Mouse (Mus musculus) urinary bladder, postnatal 4 days (tissue): ENCODE measurements at regions not wholly inside any gene's neighbourhood (a gene's known extent, or its start where the extent isn't known, plus 50 kb on each side); places are given as distances from the start of the nearest gene placed in this dataset.

ENCODE experiments used
- DNase-seq, 2 experiments: peaks; one replicate each; pipeline ENCODE4 v3.0.0; 2021 to 2022; ENCODE audit warnings: low spot score in 2 of 2

DNA sequence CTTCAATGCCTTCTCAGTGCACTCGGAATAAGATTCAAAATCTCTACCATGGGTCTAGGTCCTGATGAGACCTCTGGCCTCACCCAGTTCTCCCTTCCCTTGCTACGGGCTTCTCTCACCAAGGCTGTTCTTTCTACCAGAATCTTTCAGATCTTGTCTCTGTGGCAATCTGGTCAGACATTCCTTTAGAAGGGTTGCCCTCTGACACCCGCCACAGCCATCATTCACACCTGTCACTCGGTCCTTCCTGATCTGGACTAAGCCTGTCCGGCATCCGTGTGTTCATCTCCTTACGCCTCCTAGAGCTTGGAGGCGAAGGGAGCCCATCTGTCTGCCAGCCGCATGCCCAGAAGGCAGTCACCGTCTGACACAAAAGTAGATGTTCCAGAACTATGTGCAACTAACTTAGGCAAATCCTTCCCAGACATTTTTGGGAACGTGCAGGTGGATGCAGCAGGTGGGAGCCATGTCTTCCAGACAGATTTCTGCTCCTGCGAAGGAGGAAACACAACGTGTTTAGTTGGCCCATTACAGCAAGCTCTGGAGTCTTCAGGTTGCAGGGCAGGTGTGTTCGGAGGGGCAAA, 77.7 kb downstream of the Fam76b start:
- DNase-seq, result peak in 1 of 2 experiments; percentile 52

DNA sequence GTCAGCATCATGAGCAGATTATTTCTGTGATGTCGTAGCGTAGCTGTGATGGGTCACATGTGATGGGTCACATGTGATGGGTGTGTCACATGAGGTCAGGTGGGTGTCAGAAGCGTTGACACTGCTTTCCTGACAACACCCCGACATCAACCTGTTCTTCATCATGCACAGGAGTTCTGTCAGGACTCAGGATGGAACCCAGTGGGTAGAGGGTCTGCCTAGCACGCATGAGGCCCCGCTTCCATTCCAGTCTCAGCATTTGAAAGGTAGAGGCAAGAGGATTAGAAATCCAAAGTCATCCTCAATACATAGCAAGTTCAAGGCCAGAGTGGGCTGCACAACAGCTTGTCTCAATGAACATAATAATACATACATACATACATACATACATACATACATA, 79.2 kb downstream of the Fam76b start:
- DNase-seq, result peak in 1 of 2 experiments; percentile 32

DNA sequence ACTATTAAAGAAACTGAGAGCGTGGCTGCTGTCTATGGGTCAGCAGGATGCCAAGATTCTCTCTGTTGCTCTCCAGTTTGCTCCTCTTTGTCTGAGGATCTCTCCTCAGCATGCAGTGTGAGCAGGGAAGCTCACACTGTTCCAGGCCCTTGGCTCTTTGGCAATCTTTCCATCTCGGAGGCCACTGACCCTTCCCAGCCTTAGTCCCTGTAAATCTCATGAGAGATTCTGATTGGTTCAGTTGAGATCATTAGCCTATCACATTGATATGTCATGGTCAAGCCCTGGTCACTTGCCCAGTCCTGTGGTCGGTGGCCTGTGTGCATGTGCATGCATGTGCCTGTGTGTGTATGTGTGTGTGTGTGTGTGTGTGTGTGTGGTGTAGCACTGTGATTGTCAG, 82.1 kb downstream of the Fam76b start:
- peak in 1 of 2 experiments; percentile 22 for DNase-seq

DNA sequence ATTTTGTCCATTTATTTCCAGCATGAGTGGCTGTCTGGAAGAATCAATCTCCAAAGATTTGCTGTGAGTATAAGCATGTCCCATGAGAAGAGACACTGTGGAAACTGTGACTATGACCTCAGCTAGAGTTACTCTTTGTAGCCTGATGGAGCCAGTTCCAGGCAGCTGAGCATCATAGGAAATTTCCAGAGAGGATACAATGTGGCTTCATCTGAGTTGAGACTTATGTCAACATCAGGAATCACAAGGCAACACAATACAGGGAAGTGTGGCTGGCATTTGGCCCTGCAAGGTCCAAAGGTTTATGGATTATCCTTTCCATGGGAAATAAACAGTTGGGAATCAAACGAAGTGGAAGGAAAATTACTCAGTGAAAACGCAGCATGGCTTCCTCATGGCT, 82.6 kb downstream of the Fam76b start:
- DNase-seq, result peak in 1 of 2 experiments; percentile 33

DNA sequence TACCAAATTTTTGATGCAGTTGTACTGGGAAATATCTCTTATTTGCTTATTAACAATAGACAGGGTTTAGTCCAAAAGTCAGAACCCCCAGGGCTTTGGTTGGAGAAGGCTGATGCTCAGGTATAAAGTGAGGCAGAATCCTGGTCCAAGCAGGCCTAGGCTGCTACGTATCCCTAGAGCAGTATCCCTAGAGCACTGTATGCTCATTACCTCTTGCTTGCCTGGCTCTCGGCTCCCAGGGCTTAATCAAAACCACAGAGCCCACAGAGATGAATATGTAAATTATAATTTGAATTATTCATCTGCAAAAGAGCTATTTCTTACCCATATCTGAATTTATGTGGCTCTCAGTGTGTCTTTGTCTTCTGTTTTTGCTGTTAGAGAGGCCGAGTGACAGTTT, 85.9 kb downstream of the Fam76b start:
- DNase-seq, result no peak

DNA sequence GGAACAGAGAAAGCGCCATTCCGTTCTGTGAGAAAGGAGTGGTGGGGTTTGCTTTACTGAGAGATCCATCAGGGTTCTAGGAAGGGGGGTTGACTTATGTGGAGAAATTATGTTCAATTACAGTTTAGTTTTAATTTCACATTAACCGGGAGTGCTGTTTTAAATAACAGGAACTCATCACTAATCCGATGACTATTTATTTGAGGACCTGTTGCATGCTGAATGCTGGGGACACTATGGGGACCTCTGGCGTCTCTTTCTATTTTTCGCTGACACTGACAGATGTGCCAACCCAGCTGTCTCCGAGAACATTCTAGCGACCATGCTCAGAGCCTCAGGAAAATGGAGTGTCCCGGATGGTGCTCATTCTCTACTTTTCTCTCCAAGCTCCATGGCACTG, 86.6 kb downstream of the Fam76b start:
- DNase-seq, result no peak

DNA sequence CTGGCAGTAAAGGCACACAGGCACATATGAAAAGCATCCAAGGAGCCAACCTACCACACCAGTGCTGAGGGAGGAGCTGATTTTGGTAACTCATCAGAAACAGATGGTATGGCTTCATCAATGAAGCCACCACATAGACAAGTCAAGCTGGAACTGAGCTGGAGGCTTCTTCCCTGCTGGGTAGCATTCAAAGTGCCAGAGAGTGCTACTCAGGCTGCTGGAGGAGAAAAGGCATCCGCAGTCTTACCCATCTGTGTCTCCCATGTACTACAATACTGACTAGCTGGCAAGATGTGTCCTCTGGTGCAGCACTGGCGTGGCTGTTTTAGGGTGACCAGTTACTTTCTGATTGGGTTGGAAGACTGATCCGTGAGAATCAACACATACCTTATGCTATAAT, 87.3 kb downstream of the Fam76b start:
- no peak for DNase-seq

DNA sequence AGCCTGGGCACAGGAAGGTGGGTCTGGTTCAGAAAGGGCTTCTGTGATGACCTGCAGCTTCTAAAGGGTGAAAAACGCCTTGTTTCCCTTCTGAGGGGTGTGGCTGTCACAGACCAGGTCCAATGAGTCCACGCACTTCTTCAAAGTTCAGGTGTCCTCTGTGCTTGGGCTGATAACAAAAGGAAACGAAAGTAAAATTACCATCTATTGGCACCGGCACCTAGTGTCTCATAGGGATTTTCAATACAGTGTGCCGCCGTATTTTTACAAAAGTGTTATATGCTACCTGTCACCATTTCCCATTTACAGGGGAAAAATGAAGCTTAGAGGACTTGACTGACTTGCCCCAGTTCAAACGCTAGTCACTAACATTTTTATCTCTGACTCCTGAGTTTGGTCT, 89.3 kb downstream of the Fam76b start:
- DNase-seq, result no peak

DNA sequence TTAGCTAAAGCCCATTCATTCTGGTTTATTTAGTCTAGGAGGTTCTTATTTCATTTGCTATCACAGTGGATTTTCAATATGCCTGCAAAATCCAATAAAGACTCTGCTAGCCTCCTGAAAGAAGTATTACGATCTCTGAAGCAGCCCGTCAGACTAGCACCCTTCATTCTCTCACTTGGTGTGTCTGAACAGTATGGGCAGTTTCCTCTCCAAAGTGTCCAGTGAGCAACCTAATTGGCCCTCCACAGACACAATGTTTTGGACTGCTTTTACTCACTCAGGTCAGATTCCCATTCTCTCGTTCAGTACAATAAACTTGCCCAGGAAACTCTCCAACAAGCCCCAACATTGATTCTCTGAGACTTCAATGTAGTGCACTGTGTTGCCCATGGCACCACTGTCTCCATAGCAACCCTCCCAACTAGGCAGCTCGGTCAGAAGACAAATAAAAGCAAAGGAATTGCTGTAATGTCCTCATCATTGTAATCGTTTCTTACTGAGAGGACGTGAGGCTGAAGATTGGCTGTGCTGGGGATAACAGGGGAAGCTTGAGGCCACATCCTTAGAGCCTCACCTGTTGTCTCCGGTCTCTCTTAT, 91.2 kb downstream of the Fam76b start:
- DNase-seq, result no peak

DNA sequence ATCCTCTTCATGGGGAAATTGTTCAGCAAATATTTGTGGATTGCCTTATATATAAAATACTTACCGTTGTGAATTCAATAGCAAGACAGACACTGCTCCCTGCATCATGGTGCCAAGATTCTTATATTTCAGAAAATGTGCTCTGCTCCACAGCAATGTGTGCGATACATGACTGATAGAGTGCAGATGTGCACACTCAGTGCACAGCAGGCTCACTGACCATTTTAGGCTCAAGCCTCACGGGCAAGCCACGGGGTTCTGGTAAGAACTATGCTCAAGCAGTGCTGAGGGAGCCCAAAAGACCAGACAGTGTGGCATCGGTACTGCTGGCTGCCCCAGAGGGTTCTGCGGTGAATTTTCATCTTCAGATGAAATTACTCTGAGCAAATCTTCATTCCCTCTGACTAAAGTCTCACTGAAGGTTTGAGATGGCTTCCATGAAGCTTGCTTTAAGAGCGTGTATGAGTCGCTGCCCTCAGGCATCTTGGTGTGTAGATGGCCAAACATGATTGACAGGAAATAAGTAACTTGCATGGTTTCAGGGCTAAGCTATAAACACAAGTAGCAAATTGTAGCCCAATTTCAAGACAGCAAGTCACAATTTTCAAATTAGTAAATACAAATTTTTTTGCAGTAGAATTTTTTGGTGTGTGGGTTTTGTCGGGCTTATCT, 92.4 kb downstream of the Fam76b start:
- DNase-seq, result no peak

DNA sequence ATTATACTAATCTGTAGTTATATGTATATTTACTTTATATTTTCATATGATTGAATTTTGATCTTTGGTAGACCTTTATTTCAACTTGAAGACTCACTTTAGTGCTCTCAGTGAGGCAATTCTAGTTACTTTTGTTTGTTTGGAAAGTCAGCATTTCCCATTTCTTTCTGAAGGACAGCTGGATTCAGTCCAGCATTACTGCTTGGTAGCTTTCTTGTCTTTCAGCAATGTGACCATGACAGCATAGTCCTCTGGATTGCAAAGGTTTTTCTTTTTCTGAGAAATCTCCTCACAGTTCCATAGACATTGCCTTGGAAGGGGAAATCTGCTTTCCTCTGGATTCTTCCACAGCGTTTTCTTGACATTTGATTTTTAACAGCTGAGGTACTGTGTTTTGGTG, 93.1 kb downstream of the Fam76b start:
- no peak for DNase-seq

DNA sequence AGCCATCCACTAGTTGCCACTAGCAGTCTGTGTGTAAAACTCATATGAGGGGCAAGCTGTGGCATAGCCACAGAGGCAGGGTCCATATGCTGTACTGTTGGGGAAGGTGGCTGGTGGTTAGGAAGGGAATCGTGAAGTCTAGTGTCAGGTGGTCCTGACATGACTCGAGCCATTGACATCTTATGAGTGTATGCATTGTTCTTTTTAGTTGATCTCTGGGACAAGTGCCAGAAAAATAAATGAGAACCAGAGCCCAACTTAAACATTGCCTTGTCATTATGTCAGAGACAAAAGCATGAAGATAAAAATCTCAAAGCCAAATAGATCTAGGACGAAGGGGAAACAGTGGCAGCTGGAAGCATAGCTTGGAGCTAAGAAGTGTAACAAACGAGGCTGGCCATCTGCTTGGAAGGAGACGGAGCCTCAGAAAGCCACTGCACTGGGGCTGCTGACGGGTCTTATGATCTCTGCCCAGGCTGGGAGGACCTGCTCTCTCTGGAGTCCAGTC, 104.5 kb downstream of the Fam76b start:
- no peak for DNase-seq

DNA sequence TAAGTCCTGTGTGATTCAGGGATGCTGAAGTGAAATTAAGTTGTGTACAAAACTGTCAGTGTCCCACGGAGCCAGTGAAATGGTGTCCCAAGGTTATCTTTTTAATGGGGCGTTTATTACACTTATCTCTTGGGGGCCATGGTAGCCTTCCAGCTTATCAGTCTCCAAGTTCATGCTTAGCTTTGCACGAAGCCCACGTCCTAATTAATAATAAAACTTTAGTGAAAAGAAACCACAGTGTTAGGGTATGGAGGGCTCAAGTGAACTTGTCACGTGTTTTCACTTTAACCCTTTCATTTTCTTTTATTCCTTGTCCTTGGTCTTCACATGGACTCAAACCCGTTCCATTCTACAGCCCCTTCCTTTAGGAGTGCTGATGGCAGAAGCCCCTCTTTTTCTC, 105.9 kb downstream of the Fam76b start:
- no peak for DNase-seq

DNA sequence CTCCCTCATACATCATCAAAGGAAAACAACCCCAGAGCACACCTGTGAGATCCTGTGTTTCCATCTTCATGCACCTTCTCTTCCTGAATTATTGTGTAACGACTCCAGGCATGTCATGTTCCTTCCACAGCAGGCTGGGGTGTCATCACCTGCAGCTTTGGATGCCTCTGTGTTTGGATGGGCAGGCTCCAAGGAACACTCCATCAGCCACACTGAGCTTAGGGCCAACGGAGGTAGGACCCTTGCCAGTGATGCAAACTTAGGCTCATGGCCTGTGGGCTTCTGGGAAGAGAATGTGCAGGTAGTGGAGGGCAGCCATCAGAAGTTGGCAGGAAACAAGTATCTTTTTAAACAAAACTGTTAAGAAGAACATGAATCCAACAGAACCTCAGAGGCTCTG, 109.8 kb downstream of the Fam76b start:
- no peak for DNase-seq

DNA sequence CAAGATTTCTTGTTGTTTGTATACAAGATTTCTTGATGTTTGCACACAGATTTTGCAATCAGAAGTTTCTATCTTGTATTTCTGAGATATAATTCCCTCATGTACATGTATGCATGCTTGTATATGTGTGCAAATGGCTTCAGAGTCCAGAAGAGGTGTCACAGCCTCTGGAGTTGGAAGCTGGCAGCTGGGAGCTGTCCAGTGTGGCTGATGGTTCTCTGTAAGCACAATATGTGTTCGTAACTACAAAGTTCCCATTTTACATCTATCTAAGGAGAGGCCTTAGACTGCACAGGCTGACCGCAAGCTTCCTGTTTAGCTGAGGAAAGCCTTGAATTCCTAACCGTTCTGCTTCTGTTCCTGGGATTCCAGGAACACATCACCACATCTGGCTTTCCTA, 119.0 kb downstream of the Fam76b start:
- no peak for DNase-seq

DNA sequence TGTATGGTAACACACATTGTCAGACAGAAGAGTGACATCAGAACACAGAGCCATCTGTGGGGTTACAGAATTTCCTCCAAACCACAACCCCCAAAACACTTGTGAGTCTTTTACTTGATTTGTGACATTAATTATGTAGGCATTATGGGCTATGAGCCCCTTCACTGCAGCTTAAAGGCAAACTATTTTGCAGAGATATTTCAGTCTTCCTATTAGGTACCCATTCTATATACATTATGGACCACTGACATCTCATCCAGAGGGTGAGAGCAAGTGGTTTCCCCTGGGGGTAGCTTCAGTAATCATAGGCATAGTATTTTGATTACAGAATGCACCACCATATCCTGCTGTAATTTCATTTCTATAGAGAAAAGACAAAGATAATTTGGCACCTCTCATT, 124.6 kb downstream of the Fam76b start:
- no peak for DNase-seq

DNA sequence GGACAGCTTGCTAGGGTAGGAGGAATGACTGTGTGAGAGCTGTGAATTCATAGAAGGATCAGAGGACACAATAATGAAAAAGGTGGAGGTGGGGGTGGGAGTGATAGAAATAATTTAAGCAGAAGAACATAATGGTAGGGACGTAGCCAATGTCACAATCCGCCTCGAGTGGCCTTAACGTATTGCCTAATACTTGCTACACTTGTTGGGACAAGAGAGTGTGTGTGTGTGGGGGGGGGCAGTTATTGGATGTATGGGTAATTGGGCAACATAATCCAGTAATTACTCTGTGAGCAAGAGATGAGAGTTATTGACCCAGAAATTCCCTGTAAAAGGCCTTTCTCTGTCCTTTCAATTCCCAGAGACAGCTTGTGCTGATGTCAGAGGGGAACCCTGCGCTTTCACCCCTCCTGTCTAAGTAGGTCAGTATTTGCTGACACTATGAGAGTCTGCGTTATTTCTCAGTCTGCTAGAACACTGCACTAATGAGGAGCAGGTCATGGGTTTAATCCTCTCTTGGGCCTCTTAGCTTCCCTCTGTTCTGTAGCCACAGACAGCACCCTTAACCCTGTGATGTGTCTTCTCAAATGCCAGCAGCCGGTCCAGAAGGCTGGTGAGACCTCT, 135.7 kb downstream of the Fam76b start:
- DNase-seq, result no peak

DNA sequence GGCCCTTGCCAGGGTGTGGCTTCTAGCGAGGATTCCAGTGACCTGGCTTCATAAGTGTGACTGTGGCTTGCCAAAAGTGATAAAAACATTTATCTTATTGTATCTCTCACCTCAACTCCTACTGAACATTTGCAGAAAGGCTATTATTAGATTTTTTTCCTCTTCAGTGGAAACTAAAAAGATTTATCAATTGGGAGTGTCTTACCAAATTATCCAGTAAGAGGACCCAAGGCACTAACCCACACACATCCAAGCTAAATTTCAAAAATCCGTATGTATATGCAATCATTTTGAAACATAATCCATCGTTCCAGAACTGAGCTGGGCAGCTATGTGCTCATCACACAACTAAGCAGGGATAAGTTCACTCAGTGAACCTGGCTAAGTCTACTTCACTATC, 136.3 kb downstream of the Fam76b start:
- no peak for DNase-seq

DNA sequence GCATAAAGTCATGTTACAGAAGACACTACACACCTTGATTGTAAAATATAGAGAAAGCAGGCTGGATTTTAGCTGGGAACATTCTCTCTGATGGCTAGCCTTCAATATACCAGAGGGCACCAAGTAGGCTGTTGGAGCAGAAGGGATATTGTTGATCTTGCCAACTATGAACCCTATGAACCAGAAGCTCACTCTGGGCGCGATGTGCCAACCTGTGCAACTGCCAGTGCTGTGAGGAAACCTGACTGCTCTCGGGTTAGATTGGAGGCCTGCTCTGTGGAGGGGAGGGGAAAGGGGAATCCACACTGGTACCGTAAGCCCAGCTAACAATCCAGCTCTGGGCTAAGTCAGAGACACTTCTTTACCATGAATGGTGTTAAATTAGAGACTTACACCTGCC, 136.7 kb downstream of the Fam76b start:
- DNase-seq, result no peak

DNA sequence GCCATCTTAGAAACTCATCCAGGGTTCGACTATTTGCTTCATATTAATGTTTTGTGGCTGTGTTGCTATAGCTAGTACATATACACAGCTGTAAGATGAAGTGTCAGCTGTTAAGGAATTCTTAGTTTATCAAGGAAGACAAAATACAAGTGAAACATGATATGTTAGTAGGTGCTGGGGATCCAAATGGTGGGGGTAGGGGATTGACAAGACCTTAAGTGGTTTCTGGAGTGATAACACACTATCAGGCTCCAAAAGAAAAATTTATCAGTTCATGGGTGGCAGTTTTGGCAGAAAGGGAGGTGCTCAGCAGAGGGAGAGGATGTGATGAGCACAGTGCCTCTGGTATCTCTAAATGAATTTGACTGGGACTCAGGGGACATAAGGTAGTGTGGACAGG, 138.7 kb downstream of the Fam76b start:
- no peak for DNase-seq

DNA sequence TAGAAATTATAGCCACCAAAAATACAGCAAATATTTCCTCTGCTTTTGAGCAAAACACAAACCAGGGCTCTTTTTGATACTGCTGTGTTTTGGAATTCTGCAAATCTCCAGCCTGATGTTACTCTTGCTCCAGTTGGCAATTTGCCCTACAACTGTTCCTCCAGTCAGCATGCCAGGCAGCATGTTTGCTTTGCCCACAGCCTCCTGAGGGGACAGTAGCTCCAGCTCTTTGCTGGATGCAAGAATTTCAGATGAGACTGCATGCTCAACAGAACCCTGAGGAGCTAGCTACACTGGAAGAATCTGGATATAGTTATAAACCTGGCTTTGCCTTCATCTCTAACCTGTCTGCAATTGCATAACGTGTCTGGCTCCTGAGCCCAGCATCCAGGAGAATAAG, 141.7 kb downstream of the Fam76b start:
- no peak for DNase-seq

DNA sequence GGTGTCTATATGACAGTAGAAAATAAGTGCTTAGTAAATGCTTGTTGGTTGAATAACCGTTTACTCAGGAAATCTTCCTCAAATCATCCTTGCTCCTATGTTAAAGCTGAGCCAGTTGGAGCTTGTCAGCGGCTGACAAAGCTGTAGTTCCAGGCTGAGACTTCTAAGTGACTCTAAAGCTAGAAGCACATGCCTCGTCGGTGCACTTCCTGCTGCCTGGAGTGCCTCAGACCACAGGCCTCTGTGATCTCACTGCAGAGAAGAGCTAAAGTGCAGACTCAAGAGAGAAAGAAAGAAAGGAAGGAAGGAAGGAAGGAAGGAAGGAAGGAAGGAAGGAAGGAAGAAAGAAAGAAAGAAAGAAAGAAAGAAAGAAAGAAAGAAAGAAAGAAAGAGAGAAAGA, 146.1 kb downstream of the Fam76b start:
- no peak for DNase-seq

DNA sequence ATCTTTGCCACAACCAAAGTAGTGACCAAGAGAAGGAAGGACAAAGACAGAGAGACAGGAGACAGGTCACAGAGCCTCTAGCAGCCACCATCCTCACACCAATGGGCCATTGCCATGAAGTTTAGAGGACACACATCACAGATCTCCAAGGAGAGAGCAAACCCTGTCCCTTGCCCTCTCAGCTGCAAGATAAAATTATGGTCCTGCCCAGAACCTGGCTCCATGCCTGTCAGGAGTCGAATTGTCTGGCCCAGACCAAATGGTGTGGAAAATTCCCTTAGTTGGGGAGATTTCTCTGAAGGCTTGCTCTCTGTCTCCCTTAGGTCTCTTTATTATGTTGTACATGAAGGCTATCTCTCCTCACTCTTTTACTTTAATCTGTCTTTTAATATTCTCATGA, 147.4 kb downstream of the Fam76b start:
- no peak for DNase-seq
